Mouse (Mus musculus) kidney, postnatal 36 days (tissue): ENCODE data around the gene Fignl1.

Source experiments
- DNase-seq, 2 experiments: peaks; one replicate each; pipeline ENCODE4 v3.0.0; 2021 to 2022; ENCODE audit warnings: mixed read lengths in 2 of 2

Fignl1 gene

DNA sequence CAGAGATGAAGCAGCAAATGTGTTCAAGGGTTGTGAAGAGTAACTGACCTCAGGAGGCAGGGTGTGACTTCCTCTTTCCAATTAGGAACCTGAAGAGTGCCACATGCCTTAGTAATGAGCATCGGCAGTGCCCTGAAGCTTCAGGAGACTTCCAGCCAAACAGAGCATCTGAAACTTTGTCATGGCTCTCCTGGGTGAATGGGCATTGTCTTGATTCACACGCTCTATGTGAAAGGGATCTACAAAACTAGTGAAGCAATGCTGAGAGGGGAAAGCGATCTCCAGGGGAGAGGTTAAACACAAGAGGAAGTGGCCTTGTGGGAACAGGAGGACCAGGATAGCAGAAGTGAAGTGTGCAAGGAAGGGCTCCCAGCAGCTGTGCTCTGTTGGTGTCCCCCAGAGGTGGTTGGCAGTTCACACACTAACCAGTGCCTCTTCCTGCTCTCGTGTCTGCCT, 45.5 kb downstream of the Fignl1 start:
- DNase-seq: no peak

DNA sequence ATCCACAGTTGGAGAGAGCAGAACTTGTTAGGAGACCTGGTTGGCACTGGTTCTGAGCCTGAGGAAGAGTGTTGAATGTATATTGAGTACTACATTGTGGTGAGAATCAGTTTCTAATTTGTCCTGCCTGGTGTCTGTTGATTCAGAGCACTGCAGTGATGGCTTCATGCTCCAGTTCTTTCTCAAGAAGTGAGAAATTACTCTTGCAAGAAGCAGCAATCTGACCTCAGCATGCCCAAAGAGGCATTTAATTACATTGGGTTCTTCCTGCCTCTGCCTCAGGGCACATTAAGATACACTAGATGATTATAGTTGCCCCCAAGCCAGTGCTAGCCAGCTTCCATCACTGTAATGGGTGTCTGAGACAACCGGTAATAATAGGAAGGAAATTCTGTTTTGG, 49.9 kb downstream of the Fignl1 start:
- no peak for DNase-seq

- DNase-seq: no peak
Measured at GRCm38 (mm10) chr11:11758121-11758520, 50.6 kb downstream of the Fignl1 start.

DNA sequence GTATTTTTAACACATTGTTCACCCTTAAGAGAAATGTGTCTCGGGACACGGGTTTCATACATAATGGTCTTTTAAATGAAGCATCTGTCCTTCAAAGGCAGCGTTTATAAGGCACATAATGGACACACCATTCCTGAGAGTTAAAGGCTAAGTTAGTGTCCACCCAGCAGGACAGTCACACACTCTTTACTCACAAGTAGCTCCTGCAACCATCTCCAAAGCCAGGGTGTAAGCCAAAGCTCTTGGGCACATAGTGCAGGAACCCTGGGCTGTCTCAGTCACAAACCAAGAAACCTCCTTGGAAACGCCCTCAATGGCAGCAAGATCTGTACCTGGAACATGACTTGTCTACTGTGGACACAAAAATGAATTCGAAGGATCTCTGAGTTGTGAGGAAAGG, 55.9 kb downstream of the Fignl1 start:
- no peak for DNase-seq

GRCm38 (mm10) chr11:11751091-11751490, 57.7 kb downstream of the Fignl1 start:
- no peak for DNase-seq

DNA sequence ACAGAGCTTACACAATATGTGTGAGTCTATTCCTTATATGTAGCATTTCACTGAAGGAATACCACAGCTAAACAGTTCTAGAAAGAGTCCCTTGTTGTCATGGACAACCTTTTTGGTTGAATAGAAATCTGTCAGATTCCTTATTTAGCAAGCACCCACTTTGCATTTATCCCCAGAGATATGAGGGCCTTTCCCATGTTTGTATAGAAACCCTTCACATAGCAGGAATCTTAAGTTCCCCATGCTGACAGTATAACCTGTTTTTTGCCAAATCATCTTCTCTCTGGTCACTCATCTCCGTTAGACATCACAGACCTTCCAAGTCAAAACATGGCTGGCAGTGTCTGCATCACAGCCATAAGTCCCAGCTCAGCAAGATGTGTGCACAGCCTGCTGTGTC, 64.5 kb downstream of the Fignl1 start:
- DNase-seq: no peak

GRCm38 (mm10) chr11:11742626-11743025, 66.1 kb downstream of the Fignl1 start:
- DNase-seq: peak in 1 of 2 experiments; percentile 64

- DNase-seq: no peak
Measured at GRCm38 (mm10) chr11:11741574-11741973, 67.2 kb downstream of the Fignl1 start.

DNA sequence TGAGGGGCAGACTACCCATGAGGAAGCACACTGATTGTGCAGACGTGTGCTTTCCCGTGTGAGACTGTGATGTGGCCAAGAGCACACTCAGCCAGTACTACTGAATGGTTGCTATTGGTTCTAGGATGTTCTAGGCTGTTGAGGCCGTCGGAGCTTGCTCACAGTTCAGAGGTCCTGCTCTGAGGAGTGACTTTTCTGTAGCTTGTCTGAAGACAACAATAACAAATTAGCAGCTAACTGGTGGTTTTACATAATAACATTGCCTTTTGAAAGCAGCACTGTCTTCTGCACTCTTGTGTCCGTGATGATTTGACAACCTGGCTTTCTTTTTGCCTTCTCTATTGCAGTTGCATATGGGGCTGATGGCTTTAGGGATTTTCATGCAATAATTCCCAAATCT, 68.2 kb downstream of the Fignl1 start:
- no peak for DNase-seq

- no peak for DNase-seq
Measured at GRCm38 (mm10) chr11:11739054-11739453, 69.7 kb downstream of the Fignl1 start.

- no peak for DNase-seq
Measured at GRCm38 (mm10) chr11:11737562-11737961, 71.2 kb downstream of the Fignl1 start.
